Mouse (Mus musculus) liver, adult 2 months (tissue): Measurements from ENCODE around the gene Atp4b. TPM values are rescaled to one million over a fixed set of nuclear protein-coding genes. Genes with fewer than 3 reads are reported as not detected.

Experiments used
- DNase-seq: peaks from one replicate; pipeline ENCODE4 v3.0.0-alpha.2; 2011; ENCODE audit warnings: low read depth, low spot score; ENCODE audit errors: extremely low read depth
- H3K27ac ChIP-seq: fragments of 200-500 bp; replicated peaks from 2 replicates; pipeline ENCODE4 v1.5.1; 2012; ENCODE audit warnings: low read depth, mild to moderate bottlenecking, control low read depth, inconsistent platforms, low read length; ENCODE audit not compliant: insufficient read depth
- H3K27me3 ChIP-seq: fragments of 200-500 bp; 2 replicates; pipeline ENCODE4 v1.6.1; 2012; ENCODE audit warnings: mild to moderate bottlenecking, moderate library complexity, low read length, inconsistent platforms; ENCODE audit not compliant: control insufficient read depth, insufficient read depth
- H3K36me3 ChIP-seq: fragments of 200-500 bp; 2 replicates; pipeline ENCODE4 v1.6.1; 2012; ENCODE audit warnings: low read length, inconsistent platforms; ENCODE audit not compliant: control insufficient read depth, insufficient read depth
- H3K4me1 ChIP-seq: fragments of 200-500 bp; 2 replicates; pipeline ENCODE4 v1.6.1; 2011; ENCODE audit warnings: low read length; ENCODE audit not compliant: control insufficient read depth, insufficient read depth
- H3K4me3 ChIP-seq: fragments of 200-500 bp; 2 replicates; pipeline ENCODE4 v1.5.1; 2011; ENCODE audit warnings: low read depth, mild to moderate bottlenecking, control low read depth, low read length, moderate library complexity; ENCODE audit not compliant: insufficient read depth
- H3K79me2 ChIP-seq: fragments of 200-500 bp; 2 replicates; pipeline ENCODE4 v1.6.1; 2012; ENCODE audit warnings: inconsistent platforms, mild to moderate bottlenecking, low read length, moderate library complexity; ENCODE audit not compliant: control insufficient read depth, insufficient read depth
- H3K9ac ChIP-seq: fragments of 200-500 bp; 2 replicates; pipeline ENCODE4 v1.6.1; 2012; ENCODE audit warnings: low read depth, mild to moderate bottlenecking, control low read depth, inconsistent platforms, low read length
- CTCF ChIP-seq: fragments of 200-500 bp; IDR thresholded peaks from 2 replicates; pipeline ENCODE4 v1.5.1; 2011; ENCODE audit warnings: low read depth, low read length, control low read depth
- POLR2A ChIP-seq: fragments of 200-500 bp; IDR thresholded peaks from 2 replicates; pipeline ENCODE4 v1.6.1; 2011; ENCODE audit warnings: low read length, control low read depth; ENCODE audit not compliant: insufficient read depth; ENCODE audit errors: extremely low read depth
- WGBS: fragments of 180-500 bp; shearing (Covaris S2); methylation state at CpG from one replicate; pipeline ENCODE4 v1.1.7; 2018; 5-methylcytosine and 5-hydroxymethylcytosine counted together
- polyA plus RNA-seq: library from polyadenylated mRNA; depleted of rRNA; stranded (reverse); fragments of >200 nt; gene quantifications from 2 replicates; pipeline ENCODE4 v1.2.3, GENCODE M21; 2012
- total RNA-seq: library from RNA; depleted of rRNA; stranded (reverse); fragments of >200 nt; gene quantifications from 2 replicates; pipeline ENCODE4 v1.2.3, GENCODE M21; 2014

The Atp4b gene
- total and polyA plus RNA-seq, 2 experiments = not detected

DNA sequence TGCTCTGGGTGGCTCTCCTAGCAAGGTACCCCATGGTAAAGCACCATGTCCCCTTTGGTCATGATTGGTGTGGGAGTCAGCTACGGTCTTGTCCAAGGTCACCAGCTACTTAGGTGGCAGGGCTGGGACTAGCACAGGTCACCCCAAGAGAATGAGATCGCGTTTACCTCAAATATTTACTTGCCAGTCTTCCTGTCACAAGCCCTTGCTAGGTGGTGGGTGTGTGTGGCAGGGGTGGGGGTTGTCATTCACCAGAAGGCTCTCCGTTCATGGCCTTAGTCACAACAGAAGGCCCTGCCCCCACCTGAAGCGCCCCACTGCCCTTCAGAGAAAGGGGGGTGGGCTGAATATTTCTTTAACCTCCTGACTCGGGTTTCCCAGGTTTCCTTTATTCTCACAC, 6.9 kb upstream of the Atp4b start:
- Histone ChIP-seq H3K36me3 (no peaks in the 10 kb centered on the region), H3K9ac (no peak overlapping the region), H3K79me2 (no peaks in the 10 kb centered on the region), H3K4me1 (no peaks in the 10 kb centered on the region), H3K27me3 (no peaks in the 10 kb centered on the region; the same call in 1 of the 2 replicates), H3K4me3 (no peak overlapping the region), H3K27ac (no peak overlapping the region)
- no peak for TF ChIP-seq CTCF
- no peak for TF ChIP-seq POLR2A
- no peak for DNase-seq
- WGBS = 32% methylated on average over 6 of the region's 6 CpGs

DNA sequence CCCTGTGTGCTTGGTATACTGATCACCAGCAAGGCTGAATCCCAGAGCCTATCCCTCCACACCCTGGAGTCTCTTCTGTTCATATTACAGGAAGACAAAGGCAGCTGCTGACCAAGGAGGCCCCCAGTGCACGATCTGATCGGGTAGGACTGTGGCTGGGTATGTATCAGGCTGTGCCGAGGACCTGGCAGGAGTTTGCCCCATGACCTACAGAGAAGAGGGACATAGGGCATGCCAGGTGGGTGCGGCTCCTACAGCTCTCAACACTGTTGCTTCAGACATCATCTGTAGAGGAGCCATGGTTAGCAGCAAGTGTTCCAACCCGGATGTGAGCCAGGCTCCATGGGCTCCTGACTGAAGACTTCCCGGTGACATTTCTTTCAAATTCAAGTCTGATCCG, 2.8 kb downstream of the Atp4b start:
- Histone ChIP-seq H3K4me3 (no peak overlapping the region), H3K27ac (no peak overlapping the region), H3K36me3 (no peaks in the 10 kb centered on the region), H3K4me1 (no peaks in the 10 kb centered on the region), H3K9ac (no peak overlapping the region), H3K79me2 (no peaks in the 10 kb centered on the region), H3K27me3 (no peaks in the 10 kb centered on the region)
- TF ChIP-seq CTCF (no peak), POLR2A (no peak)
- no peak for DNase-seq
- WGBS = 89% methylated on average over 7 of the region's 7 CpGs

DNA sequence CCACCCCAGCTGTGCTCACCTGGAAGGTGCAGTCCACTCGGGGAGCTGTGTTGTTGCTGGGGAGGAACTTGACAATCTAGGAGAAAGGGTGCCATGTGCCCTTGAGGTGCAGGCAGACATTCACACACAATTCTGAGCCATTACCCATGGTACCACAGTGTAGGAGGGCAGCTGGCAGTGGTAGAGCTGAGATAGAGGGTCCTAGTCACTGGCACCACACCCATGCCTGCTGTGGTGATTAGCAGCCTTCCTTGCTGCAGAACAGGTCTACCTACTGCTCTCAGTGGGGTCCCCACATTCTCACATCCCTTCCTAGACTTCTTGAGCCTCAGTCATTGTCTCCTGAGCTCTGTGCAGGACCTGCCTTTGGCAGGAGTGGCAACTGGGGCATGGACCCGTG, 7.9 kb downstream of the Atp4b start:
- Histone ChIP-seq H3K27ac (no peak overlapping the region), H3K79me2 (no peaks in the 10 kb centered on the region), H3K4me1 (no peaks in the 10 kb centered on the region), H3K27me3 (no peaks in the 10 kb centered on the region), H3K9ac (no peak overlapping the region), H3K36me3 (no peaks in the 10 kb centered on the region), H3K4me3 (no peak overlapping the region)
- no peak for TF ChIP-seq POLR2A
- TF ChIP-seq CTCF = no peak
- no peak for DNase-seq
- WGBS = 87% methylated on average over 2 of the region's 2 CpGs

DNA sequence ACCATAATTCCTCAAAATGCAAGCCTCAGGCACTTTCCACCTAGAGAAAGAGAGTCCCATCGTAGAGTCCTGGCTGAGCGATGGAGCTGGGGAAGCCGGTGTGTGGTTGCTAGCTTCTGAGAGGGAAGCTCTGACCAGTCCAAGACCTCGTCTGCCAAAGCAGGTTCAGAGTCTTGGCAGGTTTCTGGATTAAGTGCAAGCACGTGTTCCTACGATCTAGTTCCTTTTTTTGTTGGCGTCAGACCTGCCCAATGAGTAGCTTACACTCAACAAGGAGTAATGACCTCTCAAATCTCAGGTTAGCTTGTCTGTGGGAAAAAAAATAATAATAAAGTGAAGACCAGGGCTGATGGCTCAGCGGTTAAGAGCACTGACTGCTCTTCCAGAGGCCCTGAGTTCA, 8.9 kb downstream of the Atp4b start:
- 71% methylated on average over 8 of the region's 8 CpGs for WGBS

DNA sequence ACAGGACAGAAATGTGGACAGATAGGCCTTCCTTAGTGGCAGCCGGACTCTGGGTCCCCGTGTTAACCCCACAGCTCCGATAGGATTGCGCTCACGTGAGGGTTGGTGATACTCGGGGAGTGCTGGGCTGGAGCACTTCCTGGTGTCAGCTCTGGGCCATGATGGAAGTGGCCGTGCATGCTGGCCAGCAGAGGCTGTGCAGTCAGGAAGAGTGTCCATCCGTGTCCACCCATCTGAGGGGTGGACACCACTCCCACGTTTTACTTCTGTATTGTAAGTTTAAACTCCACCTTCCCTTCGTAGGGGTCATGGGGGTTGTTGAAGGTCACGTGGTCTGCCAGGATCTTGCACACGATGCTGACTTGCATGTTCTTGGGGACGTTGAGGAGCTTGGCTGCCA, 10.3 kb downstream of the Atp4b start:
- no peak for DNase-seq
- no peaks in the 10 kb centered on the region for H3K4me1 ChIP-seq
- H3K27ac ChIP-seq = no peak overlapping the region
- H3K9ac ChIP-seq = no peak overlapping the region
- 66% methylated on average over 13 of the region's 13 CpGs for WGBS
- TF ChIP-seq POLR2A = no peak
- no peak for TF ChIP-seq CTCF
- no peak overlapping the region for H3K4me3 ChIP-seq
- H3K36me3 ChIP-seq = no peaks in the 10 kb centered on the region
- H3K27me3 ChIP-seq = no peaks in the 10 kb centered on the region
- H3K79me2 ChIP-seq = no peaks in the 10 kb centered on the region

More for the DNA sequence above, 8.9 kb downstream of the Atp4b start:
- no peak overlapping the region for H3K27ac ChIP-seq
- no peaks in the 10 kb centered on the region for H3K4me1 ChIP-seq
- no peak overlapping the region for H3K9ac ChIP-seq
- H3K27me3 ChIP-seq = no peaks in the 10 kb centered on the region
- TF ChIP-seq POLR2A (no peak), CTCF (no peak)
- no peak for DNase-seq
- H3K4me3 ChIP-seq = no peak overlapping the region
- no peaks in the 10 kb centered on the region for H3K36me3 ChIP-seq
- no peaks in the 10 kb centered on the region for H3K79me2 ChIP-seq

DNA sequence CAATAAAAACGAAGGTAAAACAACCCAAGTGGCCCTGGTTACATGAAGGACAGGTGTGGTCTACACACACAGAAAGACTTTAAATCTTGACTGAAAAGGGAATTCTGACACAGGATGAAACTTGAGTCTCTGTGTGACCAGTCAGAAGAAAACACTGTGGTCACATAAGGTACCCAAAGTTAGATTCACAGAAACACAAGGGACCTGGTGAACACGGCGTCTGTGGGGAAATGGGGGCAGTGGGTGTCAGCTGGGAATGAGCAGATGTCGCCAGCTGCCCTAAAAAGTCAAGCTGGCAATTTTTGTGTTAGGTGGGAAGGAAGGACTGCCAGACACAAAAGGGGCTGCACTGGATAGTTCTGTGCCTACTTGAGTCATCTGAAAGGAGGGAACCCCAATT, 13.6 kb downstream of the Atp4b start:
- Histone ChIP-seq H3K4me1 (no peaks in the 10 kb centered on the region), H3K4me3 (no peak overlapping the region), H3K27me3 (no peaks in the 10 kb centered on the region), H3K27ac (no peak overlapping the region), H3K9ac (no peak overlapping the region), H3K36me3 (peaks cover 6% of the 10 kb centered on the region; the same call in 1 of the 2 replicates), H3K79me2 (no peaks in the 10 kb centered on the region)
- no peak for DNase-seq
- 94% methylated on average over 4 of the region's 4 CpGs for WGBS
- no peak for TF ChIP-seq CTCF
- TF ChIP-seq POLR2A = no peak
